Mouse (Mus musculus) c-Kit-positive CD71-negative TER-119-negative erythroid progenitor cells, embryonic 14.5 days (primary cell): ENCODE results near the gene Cubn.

Experiments used
- DNase-seq: peaks from one replicate; pipeline ENCODE4 v3.0.0-alpha.2; 2013; ENCODE audit warnings: low read depth

Cubn gene

DNA sequence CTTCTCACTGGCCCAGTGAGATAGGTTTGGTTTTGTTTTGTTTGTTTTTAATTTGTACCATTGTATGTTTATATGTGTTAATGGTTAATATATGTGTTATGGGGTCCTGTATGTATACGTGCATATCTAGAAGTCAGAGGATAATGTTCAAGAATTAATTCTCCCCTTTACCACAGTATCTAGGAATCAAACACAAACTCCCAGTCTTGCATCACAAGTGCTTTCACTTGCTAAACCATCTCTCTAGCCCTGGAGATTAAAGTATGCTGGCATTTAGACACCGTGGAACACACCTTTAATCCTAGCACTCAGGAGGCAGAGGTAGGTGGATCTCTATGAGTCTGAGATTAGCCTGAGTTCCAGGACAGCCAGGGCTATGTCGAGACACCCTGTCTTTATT lies 83.3 kb downstream of the Cubn start:
- no peak for DNase-seq

DNA sequence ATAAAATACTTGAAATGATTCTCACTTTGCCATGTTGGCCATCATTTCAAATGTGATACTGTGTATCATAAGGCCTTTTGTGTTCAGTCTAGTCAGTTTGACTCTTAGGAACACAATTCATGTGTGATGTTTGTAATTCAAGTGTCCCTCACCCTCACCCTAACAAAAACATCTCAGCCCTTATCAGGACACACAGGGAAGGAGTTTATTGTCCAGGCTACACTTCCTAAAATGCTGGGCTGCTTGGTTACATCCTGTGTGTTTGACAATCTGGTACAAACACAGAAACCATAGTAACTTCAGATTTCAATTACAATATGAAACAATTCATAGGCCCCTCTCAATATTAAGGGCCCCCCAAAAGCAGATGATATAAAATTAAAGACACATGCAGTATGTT lies 83.9 kb downstream of the Cubn start:
- no peak for DNase-seq

DNA sequence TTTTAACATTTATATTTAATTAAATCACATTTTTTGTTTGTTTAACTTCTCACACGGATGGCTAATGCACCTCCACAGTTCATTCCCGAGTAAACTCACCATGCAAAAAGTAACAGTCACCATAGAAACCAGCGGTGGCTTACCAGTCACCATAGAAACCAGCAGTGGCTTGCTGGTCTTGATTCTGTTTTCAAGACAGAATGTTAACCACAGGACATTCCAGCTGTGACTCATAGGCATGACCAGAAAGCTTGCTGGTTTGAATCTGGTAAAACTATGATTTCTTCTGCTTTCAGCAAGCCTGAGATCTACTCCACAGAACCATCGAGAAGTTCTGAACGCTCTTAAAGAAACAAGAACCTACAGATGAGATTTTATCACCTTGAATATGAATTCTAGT lies 84.3 kb downstream of the Cubn start:
- peak; percentile 72 for DNase-seq

DNA sequence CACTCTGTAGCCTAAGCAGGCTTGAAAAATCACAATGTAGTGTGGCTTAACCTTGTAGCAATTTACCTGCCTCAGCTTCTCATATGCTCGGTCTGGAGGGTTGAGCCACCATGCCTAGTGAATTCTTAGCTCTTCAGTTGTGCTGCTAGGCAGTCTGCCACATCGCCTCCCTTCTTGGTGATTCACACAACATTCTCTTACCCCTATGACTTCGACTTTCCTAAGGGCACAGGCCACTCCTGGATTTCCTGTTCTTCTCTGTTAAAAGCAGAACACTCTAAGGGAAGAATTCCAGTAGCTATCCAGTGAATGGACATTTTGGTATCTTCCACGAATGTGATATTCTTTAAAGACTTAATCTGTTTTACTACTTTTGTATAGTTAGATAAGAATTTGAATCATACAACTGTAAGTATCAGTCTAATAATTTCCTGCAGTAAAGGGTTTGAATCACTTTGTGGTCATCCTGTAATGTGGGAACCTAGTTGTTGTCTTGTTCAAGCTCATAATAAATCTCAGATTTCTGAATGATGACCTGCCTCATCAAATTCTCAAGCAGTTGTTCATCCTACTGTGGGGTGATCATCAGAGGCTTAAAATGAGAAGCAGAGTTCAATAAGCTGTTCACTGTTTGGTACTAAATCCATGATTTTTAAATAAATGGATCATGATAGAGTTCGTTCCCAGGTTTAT lies 86.5 kb downstream of the Cubn start:
- DNase-seq = no peak

DNA sequence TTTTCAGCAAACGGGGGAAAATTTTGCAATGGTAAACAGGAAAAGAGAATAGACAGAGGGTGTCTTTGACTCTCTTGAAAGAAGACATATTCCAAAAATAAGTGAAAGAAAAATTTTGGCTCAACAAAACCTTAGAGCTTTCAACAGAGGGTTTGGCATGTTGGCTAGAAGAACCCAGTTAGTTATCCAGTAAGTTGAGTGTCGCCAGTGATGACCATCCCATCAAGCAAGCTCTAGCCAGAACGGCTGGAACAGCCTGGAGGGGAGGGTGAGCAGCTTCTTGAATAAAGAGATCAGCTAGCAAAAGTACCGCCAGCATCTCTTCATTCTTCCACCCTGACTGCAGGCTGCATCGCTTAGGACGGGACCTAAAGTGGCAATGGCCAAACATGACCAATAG lies 90.8 kb downstream of the Cubn start:
- DNase-seq = no peak

DNA sequence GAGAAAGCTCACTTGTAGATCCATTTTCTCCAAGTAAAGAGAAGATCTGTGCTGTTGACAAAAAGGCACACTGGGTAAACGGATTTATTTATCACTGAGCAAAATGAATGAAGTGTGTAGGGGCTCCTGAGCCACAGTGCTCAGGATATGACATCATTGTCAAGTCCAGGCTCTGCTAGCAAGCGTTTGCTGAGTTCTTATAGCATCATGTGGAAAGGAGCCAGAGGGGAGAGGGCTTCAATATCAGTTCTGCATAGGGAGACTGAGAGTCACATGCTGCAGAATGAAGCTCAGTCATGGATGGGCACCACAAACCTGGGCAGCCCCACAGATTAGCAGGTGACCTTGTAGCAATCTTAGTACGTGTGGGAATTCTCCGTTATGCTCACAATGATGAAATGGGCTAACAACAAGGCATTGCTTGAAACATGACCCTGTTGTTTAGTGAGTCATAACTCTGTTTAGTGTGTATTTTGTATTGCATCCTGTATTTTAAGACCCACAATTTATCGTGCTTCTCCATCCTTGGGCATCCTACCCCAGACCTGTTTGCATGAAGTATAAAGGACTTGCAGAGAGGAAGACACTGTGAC lies 92.0 kb downstream of the Cubn start:
- no peak for DNase-seq

DNA sequence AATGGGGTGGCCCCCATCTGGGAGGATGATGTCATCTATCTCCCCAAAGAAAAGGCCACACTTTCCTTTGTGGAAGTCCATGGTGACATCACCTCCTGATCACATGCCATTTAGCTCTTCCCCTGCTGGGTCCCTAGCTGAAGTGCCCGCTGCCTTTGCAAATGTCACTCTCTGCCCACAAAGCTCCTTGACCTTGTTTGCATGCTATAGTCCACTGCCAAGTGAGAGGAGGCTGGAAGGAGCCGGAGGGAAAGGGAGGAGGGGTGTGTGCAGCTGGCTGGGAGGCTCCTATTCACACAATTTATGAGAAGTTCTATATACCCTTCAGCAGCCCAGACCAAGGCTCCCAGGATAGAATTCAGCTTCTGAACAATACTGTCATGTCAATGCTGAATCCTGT lies 92.7 kb downstream of the Cubn start:
- no peak for DNase-seq

DNA sequence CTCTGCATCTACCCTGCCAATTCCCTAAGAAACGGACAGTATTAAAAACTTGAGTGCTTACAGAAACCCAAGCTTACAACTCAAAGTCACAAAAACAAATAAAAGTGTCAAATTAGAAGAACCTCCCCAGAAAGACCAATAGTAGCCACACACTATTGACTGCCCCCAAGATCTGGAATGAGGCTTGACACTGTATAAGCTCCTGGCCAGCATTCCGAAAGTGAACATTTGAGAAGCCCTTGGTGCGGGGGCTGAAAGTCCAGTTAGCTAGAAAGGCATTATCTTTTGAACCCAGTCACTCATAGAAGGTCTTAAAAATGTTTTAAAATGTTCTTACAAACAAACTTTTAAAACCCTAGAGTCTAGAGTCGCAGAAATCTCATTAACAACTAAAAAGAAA lies 93.1 kb downstream of the Cubn start:
- DNase-seq = no peak

DNA sequence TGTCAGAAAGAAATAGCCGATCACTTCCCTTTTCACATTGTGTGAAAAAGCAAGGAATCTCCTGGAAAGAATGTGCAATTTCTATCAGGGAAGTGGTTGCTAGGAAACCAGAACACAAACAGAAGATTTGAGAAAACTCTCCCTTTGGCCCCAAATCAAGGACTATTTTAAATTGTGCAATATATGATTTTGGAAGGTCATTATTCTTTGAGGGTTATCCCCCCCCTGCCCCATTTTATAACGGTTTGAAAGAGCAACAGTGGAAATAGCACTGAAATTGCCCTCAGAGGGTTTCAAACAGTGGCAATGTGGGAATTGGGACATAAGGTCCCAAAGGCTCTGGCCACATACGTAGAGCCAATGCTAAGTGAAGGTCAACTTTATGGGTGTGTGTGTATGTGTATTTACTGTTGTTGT lies 95.5 kb downstream of the Cubn start:
- DNase-seq = no peak

DNA sequence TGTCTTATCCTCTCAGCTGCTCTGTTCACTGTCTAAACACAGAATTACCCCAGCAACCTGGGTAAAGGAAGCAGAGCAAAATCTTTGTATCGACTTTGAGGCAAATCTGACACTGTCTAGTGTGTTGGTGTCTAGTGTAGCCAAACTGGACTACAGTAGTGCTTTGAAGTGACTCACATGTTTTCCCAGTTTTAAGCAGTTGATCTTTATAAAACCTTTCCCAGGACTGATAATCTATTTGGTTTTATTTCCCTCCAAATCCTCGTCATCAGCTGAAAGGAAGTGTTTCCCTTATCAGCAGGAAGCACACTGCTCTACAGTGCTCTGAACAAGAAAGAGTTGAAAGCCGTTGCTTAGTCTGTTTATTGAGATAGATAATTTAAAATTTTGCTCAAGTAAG lies 100.6 kb downstream of the Cubn start:
- no peak for DNase-seq

DNA sequence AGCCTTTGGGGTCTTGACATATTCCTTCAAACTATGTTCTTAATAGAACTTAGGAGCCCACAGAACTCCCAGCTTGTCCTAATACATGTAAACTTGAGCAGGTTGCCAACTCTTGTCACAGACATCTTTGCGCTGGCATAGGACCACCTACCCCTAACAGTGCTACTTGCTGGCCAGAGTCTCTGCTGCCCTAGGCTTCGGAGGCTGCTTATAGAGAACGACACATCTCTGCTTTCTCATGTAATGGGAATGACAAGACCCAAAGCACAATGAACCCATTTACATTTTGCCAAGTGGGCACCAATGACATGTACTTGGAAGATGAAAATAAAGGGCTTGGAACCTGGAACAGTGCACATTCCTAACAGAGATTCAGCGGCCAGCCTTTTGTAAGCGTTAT lies 105.0 kb downstream of the Cubn start:
- no peak for DNase-seq

DNA sequence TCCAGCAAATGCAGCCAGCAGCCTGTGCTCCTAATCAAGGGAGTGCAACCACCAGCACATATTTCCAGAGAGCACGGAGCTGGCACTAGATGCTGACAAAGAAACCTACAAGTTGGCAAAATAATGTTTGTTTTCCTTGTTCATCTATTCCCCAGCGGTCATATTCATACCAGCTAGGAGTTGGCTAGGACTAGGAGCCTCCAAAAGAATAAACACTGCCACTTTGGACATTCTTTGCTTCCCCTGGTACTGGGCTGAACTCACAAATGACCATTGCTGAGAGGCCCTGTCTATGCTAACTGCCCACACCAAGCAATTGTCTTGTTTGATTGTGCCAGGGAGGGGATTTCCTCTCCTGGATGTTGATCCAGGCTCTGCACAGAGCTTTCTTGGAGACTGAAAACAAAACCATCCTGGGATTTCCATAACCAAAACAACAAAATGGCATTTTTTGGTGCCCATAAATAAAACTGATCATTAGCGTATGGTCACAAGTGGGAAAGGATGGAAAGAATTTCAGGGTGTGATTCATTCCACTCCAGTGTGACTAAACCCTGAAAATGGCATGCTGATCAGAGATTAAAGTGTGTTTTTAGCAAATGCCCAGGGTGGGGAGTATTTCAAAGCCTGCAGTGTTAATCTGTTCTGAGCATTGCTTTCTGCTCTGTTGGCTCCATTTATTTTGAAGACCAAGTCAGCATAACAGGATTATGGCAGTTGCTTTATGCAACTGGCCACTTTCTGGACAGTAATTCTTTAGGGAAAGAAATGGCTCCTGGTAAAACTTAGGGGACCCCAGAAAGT lies 105.9 kb downstream of the Cubn start:
- no peak for DNase-seq

DNA sequence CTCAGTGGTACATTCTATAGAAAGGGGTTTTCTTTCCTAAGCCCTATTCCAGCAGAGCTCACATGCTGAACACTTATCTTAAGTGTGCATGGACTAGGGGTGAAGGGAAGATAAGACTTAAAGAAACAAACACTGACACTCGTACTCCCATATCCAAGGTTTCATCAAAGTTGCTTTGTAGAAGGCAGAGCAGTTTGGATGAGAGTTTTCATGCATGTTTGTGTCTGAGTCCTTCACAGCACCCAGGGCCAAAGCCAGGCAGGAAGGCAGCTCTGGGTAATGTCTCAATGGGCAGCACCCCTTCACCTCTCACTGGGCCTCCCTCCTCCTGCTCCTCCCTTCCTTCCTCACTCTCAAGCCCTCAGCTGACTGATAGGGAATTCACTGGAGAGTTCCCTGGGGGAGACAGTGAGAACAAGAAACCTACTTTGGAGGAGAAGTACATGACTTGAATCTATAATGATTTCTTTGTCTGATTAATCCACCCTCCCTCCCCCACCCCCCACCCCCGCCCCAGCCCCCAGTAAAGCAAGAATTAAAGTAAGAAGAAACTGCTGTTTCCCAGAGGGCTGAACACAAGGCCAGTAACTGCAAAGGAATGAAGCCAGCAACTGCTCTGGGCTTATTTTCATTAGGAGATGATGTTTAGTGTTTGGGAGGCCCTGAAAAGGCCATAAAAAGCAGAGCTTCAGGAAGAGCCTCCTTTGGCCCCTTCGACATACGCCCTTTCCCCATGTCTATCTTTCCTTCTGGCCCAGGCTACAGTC lies 106.7 kb downstream of the Cubn start:
- no peak for DNase-seq

DNA sequence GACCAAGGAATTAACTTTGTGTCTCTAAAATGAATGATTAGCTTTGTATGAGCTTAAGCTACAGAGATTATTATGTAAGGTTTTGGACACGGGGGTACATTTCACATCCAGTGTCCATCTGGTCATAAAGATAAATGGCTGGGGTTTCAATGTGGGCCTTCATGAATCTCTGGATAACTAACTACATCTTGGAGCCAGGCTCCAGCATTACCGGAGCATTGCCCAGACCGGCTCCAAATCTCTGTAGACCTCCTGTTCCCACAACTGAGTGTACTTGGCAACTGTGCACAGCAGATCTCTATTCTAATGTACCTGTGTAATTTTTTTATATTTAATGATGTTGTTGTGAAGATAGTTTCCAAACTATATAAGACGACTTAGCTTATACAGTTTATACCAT lies 115.4 kb downstream of the Cubn start:
- no peak for DNase-seq

DNA sequence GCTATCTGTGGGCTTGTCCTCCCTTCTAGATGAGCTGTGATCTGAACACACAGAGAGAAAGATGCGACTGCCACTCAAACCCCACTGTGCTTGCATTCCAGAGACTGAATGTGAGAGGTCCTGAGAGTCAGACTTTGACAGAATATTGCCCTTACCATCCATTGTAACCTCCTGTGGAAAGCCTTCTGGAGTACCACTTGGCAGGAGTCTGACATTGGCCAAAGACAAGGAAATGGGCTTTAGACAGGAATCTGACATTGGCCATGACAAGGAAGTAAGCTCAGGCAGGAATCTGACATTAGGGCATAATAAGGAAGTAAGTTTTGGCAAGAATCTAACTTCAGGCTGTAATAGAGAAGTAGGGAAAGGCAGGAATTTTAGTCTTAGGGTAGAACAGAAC lies 118.3 kb downstream of the Cubn start:
- no peak for DNase-seq

DNA sequence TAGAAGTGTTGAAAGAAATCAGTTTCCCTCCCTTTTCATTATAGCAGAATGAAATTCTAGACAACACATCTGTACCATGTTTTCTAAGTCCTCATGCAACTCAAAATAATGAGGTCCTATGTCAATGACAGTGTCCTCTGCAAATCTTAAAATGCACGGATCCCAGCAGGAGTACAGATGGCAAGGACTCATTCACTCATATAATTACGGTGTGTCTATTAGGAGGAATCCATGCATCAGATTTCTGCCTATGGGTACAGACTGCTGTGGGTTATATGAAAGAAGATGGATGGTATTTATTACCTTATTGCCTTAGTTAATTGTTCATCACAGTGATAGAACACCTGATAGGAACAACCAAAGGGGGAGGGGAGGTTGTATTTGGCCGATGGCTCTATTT lies 118.8 kb downstream of the Cubn start:
- DNase-seq = no peak

DNA sequence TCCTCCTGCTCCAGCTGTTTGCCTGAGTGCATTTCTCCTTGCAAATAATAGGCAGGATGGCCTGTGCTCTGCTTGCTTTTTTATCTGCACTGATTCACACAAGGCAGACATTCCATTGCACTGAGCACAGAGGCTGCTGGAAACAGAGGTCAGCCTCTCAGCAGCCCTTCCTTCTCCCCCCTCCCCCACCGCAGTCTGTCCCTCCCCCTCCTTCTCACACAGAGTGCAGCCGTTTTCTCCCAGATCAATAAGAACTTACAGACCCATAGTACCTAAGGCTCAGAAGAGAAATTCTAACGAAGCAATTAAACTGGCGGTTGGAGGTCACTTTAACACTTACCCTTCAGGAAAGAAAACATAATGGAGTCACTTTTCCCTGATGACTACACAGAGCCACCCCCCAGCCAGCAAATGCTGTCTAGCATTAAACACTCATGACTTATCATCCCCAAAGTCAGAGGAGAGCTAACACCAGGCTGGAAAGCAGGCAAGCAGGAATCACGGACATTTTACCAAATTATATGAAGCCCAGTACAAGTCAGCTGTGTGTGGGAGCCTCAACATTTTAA lies 119.3 kb downstream of the Cubn start:
- no peak for DNase-seq

DNA sequence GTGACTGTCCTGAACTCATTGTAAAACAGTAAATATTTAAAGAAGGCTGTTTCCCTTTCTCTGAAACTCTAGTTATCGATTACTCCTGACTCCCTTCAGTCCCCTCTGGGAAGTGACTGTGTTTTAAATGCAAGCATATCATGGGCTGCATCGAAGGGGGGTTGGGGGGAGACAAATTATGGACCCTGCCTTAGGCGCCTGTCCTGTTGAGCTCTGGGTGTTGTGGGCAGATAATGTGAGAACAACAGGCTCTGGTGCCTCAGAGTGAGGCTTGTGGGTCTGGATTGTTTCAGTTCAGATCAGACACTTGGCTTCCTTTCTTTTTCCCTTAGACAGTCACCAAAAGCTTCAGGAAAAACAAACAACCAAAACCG lies 119.8 kb downstream of the Cubn start:
- no peak for DNase-seq

DNA sequence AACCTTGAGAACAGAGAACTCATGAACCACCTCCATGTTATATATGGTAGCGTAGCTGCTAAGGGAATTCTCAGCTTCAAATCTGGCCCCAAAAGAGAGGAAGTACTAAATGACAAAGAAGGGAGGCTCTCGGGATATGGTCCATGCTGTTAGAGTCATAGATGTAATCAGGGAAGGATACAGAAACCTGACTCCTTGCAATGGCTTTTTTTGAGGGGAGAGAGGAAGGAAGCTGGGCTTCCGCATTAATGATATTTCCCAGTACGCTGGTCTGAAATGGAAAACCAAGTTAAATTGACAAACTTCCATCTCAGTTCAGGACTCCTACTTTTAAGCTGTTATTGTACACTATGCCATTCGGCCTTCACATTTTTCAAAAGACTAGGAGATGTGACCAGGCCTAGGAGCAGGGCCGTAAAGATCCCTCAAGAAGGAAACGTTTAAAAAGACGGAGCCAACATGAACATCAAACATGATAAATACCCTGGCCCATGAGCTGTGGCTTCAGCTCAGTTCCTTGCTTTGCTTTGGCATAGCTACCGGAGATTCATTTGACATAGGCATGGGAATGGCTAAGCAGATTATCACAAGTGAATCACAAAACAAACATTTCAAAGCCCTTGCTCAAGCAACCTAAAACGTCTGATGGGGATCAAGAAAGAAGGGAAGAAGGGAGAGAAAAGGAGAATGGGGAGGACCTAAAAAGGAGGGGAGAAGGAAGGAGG lies 120.4 kb downstream of the Cubn start:
- no peak for DNase-seq

DNA sequence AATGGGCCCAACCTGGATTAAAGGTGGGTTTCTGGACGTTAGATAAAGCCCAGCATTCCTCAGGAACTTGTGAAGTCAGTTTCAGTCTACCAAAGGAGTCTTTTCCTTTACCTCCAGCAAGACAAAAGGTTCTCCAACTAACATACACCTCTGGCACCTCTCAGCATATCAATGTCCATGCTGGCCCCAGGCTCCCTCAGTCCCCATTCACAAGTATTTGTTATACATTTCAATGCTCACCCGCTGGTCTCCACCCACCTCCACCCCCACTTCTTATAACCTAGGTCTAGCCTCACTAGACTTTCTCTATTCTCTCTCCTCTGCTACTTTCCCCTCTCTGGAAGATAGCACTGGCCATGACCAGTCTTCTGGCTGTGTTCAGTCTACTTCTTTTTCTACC lies 121.1 kb downstream of the Cubn start:
- no peak for DNase-seq

DNA sequence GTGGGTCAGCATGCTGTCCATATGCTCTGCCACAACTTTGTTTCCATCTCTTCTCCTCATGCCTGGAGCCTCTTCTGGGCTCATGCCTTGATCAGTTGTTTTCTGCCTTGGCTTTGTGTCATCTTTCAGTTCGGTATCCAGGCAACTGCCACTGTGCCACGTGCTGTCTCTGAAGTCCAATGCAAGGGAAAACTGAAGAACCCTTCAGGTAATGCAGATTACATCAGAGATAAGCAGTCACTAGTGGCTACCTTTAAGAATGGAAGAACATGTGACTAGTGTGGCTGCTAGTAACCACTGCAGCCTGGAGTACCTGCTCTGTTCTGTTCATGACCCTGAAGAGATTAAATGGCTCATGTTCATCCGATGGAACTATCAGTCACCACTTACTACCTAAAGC lies 123.1 kb downstream of the Cubn start:
- no peak for DNase-seq
